Mouse (Mus musculus) heart, embryonic 10.5 days (tissue): ENCODE measurements around the gene Ube2j1. TPM values are rescaled to one million over a fixed set of nuclear protein-coding genes. Genes with fewer than 3 reads are reported as not detected.
A peak's percentile ranks its signal among the peaks of the same experiment; 100 is the strongest.

Experiments used
- DNase-seq: peaks from one replicate; pipeline ENCODE4 v3.0.0-alpha.2; 2017; ENCODE audit warnings: low spot score
- H3K27ac ChIP-seq: fragments of 300-500 bp; sonication (generic); 2 replicates; pipeline ENCODE4 v1.5.1; 2016; ENCODE audit warnings: mild to moderate bottlenecking
- H3K27me3 ChIP-seq: fragments of 300-500 bp; sonication (generic); 2 replicates; pipeline ENCODE4 v1.6.1; 2016; ENCODE audit warnings: mild to moderate bottlenecking; ENCODE audit not compliant: poor library complexity, insufficient read depth, severe bottlenecking
- H3K36me3 ChIP-seq: fragments of 300-500 bp; sonication (generic); 2 replicates; pipeline ENCODE4 v1.6.1; 2016; ENCODE audit warnings: mild to moderate bottlenecking, moderate library complexity
- H3K4me1 ChIP-seq: fragments of 300-500 bp; sonication (generic); 2 replicates; pipeline ENCODE4 v1.6.1; 2016; ENCODE audit warnings: mild to moderate bottlenecking
- H3K4me3 ChIP-seq: fragments of 300-500 bp; sonication (generic); 2 replicates; pipeline ENCODE4 v1.5.1; 2016; ENCODE audit warnings: mild to moderate bottlenecking, moderate library complexity
- H3K9me3 ChIP-seq: fragments of 300-500 bp; sonication (generic); 2 replicates; pipeline ENCODE4 v1.6.1; 2016; ENCODE audit warnings: mild to moderate bottlenecking, moderate library complexity
- WGBS: fragments of 180-500 bp; shearing (Covaris S2); methylation state at CpG from one replicate; pipeline ENCODE4 v1.1.7; 2016; 5-methylcytosine and 5-hydroxymethylcytosine counted together
- polyA plus RNA-seq: library from polyadenylated mRNA; unstranded; fragments of >200 nt; fragmentation: Nextera tagmentation; extraction: Ambion mirVana; gene quantifications from 2 replicates; pipeline ENCODE4 v1.2.1, GENCODE M21; 2016

Ube2j1 gene
- polyA plus RNA-seq, result 39.0 and 42.7 TPM in 2 replicates

DNA sequence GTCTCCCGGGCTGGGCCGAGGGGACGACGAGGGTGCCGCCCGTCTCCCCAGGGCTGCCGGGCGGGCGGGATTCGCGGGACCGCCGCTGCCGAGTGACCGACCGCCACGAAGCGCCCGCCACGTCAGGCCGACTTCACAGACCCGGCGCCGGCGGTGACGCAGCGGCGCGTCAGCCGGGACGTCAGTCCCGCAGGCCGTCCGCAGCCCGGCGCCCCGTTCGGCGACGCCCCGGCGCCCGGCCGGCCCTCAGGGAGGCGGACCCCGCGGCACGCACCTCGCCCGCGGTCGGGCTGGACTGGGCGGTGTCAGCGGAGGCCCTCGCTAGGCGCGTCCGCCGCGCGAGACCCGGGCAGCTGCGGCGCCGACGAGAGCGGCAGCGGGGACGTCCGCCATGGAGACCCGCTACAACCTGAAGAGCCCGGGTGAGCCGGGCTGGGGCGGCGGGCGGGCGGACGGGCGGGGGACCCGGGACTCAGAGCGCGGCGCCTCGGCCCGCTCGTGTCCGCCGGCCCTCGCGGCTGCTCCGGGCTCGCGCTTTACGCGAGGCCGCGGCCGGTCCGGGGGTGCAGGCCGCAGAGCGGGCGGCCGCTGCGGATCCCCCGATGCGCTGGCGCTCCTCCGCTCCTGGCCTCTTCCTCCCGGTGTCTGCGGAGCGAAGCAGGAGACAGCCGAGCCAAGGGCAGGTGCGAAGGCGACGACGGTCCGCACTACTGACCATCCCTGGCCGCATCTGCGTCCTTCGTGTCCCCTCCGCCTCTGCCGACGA lies at the start of gene Ube2j1:
Ube2j1 (plus strand) TSS at position 222 of the 766 bp plus-strand sequence.
- Histone ChIP-seq H3K27me3 (no peaks in the 10 kb centered on the region), H3K4me1 (0 out of 2 replicates have a peak, but pooled peaks cover 12% of the 10 kb centered on the region), H3K4me3 (peak within 1 kb of the TSS; percentile 88), H3K9me3 (no peaks in the 10 kb centered on the region), H3K36me3 (peaks cover 34% of the 10 kb centered on the region), H3K27ac (peak within 1 kb of the TSS; percentile 98)
- DNase-seq, result peak; percentile 92
- WGBS, result under 1% methylated on average over 123 of the region's 123 CpGs

DNA sequence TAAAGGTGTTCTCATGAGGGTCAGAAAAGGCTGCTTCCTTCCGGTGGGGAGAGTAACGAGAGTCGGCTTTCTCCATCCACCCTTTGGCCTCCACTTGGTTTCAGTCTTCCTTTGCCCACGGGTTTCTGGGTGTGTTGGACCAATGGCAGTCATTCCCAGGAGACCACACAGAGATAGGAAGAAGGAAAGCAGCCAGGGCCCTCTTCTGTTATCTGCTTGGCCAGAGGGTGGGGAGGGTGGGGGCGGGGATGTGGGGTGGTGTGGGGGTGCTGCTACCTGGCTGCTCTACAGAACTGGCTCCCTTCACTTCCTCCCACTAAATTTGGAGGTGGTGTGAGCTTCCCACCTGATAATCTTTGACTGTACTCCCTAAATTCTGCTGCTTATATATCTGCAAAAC lies 49.6 kb upstream of the Ube2j1 start:
- Histone ChIP-seq H3K4me3 (peak overlapping the region; percentile 97), H3K27me3 (no peaks in the 10 kb centered on the region)
- 4% methylated on average over 5 of the region's 5 CpGs for WGBS

GRCm38 (mm10) chr4:32982041-32982715 lies 49.0 kb upstream of the Ube2j1 start:
- no peaks in the 10 kb centered on the region for H3K27me3 ChIP-seq
- H3K27ac ChIP-seq, result peak overlapping the region; percentile 99
- peak overlapping the region; percentile 97 for H3K4me3 ChIP-seq
- 2% methylated on average over 15 of the region's 15 CpGs for WGBS
- no peak for DNase-seq
- H3K4me1 ChIP-seq, result peaks cover 48% of the 10 kb centered on the region
- H3K36me3 ChIP-seq, result no peaks in the 10 kb centered on the region
- H3K9me3 ChIP-seq, result no peaks in the 10 kb centered on the region

More for the DNA sequence above, 49.6 kb upstream of the Ube2j1 start:
- Histone ChIP-seq H3K9me3 (no peaks in the 10 kb centered on the region), H3K36me3 (no peaks in the 10 kb centered on the region), H3K4me1 (peaks cover 42% of the 10 kb centered on the region), H3K27ac (peak overlapping the region; percentile 99)
- DNase-seq, result no peak

- peak within 1 kb of the TSS; percentile 97 for H3K4me3 ChIP-seq
- WGBS, result under 1% methylated on average over 18 of the region's 18 CpGs
- DNase-seq, result peak; percentile 90
- no peaks in the 10 kb centered on the region for H3K27me3 ChIP-seq
- peaks cover 50% of the 10 kb centered on the region for H3K4me1 ChIP-seq
- peak within 1 kb of the TSS; percentile 99 for H3K27ac ChIP-seq
- no peaks in the 10 kb centered on the region for H3K9me3 ChIP-seq
- no peaks in the 10 kb centered on the region for H3K36me3 ChIP-seq
These were observed 48.5 kb upstream of the Ube2j1 start, which contains the start of gene Rragd for GRCm38 (mm10) chr4:32982716-32983175. TSS of gene Rragd (plus strand) at chr4:32983037.

DNA sequence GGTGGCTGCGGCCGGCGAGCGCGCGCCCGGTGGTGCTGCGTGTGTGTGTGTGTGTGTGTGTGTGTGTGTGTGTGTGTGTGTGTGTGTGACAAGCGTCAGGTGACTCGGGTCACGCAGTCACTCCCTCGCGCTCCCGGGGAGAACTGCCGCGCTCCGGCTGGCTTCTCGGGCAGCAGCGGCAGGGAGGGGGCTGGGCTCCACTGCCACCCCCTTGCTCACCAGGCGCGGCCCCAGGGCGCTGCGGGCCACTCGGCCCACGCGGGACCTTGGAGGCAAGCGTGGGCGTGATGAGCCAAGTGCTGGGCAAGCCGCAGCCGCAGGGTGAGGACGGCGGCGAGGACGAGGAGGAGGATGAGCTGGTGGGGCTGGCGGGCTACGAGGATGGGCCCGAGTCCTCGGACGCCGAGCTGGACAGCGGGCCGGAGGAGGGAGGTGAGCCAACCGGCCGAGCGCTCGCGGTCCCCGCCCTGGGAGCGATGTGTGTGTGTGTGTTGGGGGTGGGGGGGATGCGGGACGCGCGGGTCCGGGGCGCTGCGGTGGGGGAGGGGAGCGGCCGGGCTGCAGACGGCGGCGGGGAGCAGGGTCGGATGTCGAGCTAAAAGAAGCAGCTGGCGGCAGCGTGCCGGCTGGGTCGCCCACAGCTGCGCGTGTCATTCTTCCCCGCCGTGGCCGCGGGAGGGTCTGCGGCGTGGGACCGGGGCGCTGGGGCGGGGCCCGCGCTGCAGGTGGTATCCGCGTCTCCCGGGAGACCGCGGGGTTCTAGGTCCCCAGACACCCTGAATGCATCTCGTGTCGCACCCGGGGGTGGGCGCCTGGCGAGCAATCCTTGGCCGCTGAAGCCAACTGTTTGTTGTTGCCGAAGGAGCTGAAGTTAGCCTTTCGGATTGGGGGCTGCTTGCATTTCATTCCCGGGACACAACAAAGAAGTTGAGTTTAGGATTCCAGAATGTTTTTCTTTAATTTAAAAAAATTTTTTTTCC lies 47.8 kb upstream of the Ube2j1 start:
- DNase-seq, result peak; percentile 80
- H3K4me3 ChIP-seq, result peak overlapping the region; percentile 97
- H3K27me3 ChIP-seq, result no peaks in the 10 kb centered on the region
- peak overlapping the region; percentile 99 for H3K27ac ChIP-seq
- H3K4me1 ChIP-seq, result peaks cover 50% of the 10 kb centered on the region
- no peaks in the 10 kb centered on the region for H3K9me3 ChIP-seq
- whole genome bisulfite sequencing, result under 1% methylated on average over 83 of the region's 94 CpGs
- H3K36me3 ChIP-seq, result no peaks in the 10 kb centered on the region

DNA sequence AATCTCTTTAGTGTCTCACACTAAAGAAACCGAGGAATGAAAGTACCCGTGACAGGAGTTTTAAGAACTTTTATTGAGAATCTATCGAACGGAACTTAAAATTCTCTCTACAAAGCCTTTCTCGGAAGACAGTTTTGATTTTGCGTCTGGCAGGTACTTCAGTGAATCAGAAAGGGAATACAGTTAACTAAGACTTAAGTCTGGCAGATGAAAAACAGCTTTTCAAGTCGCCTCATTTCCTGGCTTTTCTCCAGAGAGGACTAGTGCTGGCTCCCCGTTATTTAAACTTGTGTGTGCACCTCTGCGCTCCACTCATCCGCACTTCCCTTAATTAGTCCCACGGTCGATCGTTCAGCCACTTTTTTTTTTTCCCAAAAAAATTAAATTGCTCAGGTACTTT lies 47.0 kb upstream of the Ube2j1 start:
- Histone ChIP-seq H3K4me3 (peak overlapping the region; percentile 97), H3K27ac (peak overlapping the region; percentile 99), H3K4me1 (peaks cover 50% of the 10 kb centered on the region), H3K27me3 (no peaks in the 10 kb centered on the region), H3K9me3 (no peaks in the 10 kb centered on the region), H3K36me3 (no peaks in the 10 kb centered on the region)
- DNase-seq, result no peak
- under 1% methylated on average over 13 of the region's 13 CpGs for WGBS

DNA sequence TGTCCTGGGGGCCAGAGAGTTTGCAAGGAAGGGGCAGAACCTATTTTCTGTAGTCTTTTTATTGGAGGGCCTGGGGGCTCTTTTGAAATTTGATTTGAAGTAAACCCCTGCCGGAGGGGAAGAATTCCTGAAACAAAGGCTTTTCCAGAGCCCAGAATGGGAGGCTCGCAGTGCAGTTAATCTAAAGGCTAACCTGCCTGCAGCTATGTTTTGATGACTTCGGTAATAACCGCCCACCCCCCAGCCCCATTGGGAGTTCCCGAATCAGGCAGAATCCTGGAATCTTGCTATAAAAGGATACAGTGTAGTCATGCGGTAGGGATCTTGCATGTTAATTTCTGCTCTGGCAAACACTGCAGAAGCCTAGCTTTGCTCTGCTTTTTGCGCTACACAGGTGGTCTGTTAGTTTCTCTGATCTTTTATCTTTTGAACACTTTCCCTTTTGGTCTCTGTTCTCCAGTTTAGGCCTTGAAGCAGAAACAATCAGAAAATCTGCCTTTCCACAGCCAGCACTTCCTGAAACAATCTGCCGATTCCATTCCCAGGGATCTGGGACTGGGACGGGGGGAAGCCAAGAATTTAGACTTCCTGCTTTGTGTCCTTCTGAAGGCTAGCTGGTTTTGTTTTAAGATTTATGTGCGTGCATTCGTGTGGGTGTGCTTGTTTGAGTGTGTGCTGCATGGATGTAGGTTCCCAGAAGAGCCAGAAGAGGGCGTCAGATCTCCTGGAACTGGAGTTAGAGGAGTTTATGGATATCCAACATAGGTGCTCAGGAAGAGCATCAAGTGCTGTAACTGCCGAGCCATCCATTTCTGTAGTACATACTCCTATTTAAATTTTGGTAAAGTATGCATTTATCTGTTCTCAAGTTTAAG lies 46.2 kb upstream of the Ube2j1 start:
- H3K9me3 ChIP-seq, result no peaks in the 10 kb centered on the region
- peak overlapping the region; percentile 99 for H3K27ac ChIP-seq
- DNase-seq, result peak; percentile 83
- whole genome bisulfite sequencing, result 10% methylated on average over 13 of the region's 13 CpGs
- no peaks in the 10 kb centered on the region for H3K27me3 ChIP-seq
- H3K36me3 ChIP-seq, result no peaks in the 10 kb centered on the region
- H3K4me1 ChIP-seq, result peaks cover 52% of the 10 kb centered on the region
- H3K4me3 ChIP-seq, result peak overlapping the region; percentile 97

- no peaks in the 10 kb centered on the region for H3K27me3 ChIP-seq
- 1% methylated on average over 3 of the region's 3 CpGs for WGBS
- H3K9me3 ChIP-seq, result no peaks in the 10 kb centered on the region
- peak overlapping the region; percentile 78 for H3K27ac ChIP-seq
- peaks cover 59% of the 10 kb centered on the region for H3K4me1 ChIP-seq
- H3K4me3 ChIP-seq, result peak overlapping the region; percentile 97
- DNase-seq, result peak; percentile 83
- no peaks in the 10 kb centered on the region for H3K36me3 ChIP-seq
These were observed 45.5 kb upstream of the Ube2j1 start for GRCm38 (mm10) chr4:32985684-32986083.

GRCm38 (mm10) chr4:32987006-32987405 lies 44.2 kb upstream of the Ube2j1 start:
- Histone ChIP-seq H3K4me3 (no peak overlapping the region), H3K27me3 (no peaks in the 10 kb centered on the region), H3K27ac (no peak overlapping the region; the same call in 1 of the 2 replicates), H3K36me3 (no peaks in the 10 kb centered on the region), H3K9me3 (no peaks in the 10 kb centered on the region), H3K4me1 (peaks cover 59% of the 10 kb centered on the region)
- peak; percentile 91 for DNase-seq
- 54% methylated on average over 3 of the region's 3 CpGs for WGBS

DNA sequence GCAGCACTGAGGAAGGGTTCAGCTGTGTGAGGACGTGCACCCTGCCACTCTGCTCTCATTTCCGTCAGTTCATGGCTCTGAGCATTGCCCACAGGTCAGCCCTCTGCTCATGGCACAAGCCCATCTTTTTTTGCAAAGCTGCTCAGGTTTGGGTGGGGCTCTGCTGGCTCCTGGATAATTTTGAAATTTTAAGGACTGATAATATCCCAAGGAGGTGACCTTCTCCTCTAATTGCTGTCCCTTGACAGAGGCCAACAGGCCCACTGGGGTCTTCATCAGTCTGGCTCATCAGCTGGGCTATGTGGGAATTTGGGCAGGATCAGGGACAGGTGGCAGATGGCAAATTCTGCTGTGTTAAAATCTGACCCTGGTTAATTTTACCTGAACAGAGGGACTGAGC lies 41.9 kb upstream of the Ube2j1 start:
- Histone ChIP-seq H3K9me3 (no peaks in the 10 kb centered on the region), H3K4me3 (no peak overlapping the region), H3K4me1 (peaks cover 48% of the 10 kb centered on the region), H3K27me3 (no peaks in the 10 kb centered on the region), H3K27ac (no peak overlapping the region), H3K36me3 (no peaks in the 10 kb centered on the region)
- WGBS, result 88% methylated on average over 2 of the region's 2 CpGs
- no peak for DNase-seq

DNA sequence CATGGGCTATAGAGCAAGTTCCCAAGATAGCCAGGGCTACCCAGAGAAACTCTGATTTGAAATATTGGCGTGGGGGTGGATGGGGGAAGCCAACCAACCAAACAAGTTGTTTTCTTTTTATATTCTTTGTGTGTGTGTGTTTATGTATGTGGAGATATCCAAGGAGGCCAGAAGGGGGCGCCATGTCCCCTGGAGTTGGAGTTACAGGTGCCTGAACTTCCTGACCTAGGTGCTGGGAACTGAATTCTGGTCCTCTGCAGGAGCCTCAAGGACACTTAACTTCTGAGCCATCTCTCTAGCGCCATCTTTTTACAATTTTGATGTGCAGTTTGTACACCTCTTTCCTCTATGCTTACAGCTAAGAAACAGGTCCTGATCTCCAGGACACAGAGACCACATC lies 37.0 kb upstream of the Ube2j1 start:
- H3K27ac ChIP-seq, result no peak overlapping the region
- H3K36me3 ChIP-seq, result peaks cover 9% of the 10 kb centered on the region
- H3K9me3 ChIP-seq, result no peaks in the 10 kb centered on the region
- 82% methylated on average over 3 of the region's 3 CpGs for WGBS
- peaks cover 21% of the 10 kb centered on the region for H3K4me1 ChIP-seq
- H3K27me3 ChIP-seq, result no peaks in the 10 kb centered on the region
- no peak overlapping the region for H3K4me3 ChIP-seq
- DNase-seq, result peak; percentile 36
